Mouse (Mus musculus): ENCODE data around the gene Rsph14.

GRCm38 (mm10) chr10:75044459-75044858, 12.1 kb upstream of the Rsph14 start:
- TF ChIP-seq CTCF (IDR thresholded peaks at IDR 0.05; ENCODE audit: low read depth) (no peak), EP300 (IDR thresholded peaks at IDR 0.05; ENCODE audit: low read depth) (no peak)
